Mouse (Mus musculus) CD4-positive naive resting alpha-beta T cell, adult 57 days (primary cell): ENCODE measurements around the gene Zfp46. TPM values are rescaled to one million over a fixed set of nuclear protein-coding genes. Genes with fewer than 3 reads are reported as not detected.

Experiments
- total RNA-seq: library from RNA; stranded (reverse); gene quantifications from one replicate; pipeline ENCODE4 v1.2.4, GENCODE M21; 2023

The Zfp46 gene
- 10.2 TPM for total RNA-seq

GRCm38 (mm10) chr4:136284455-136284854 is at the start of gene Zfp46:
Gene Zfp46, plus strand, starts transcription at chr4:136284683.

GRCm38 (mm10) chr4:136247729-136248463 is 36.6 kb upstream of the Zfp46 start, which contains the start of gene Tcea3:
Gene Tcea3, plus strand, starts transcription at chr4:136247729.

GRCm38 (mm10) chr4:136310229-136311041 is 26.0 kb downstream of the Zfp46 start, which contains the start of gene Hnrnpr:
Gene Hnrnpr, plus strand, starts transcription at chr4:136310942.

Other genes starting within 250 kb of the Zfp46 start
- gene Rpl11, start 231.3 kb upstream of the Zfp46 start, total RNA-seq: 1,119 TPM
- gene Id3, start 141.2 kb upstream of the Zfp46 start, total RNA-seq: 31.0 TPM
- 10.1 TPM for gene E2f2, start 112.3 kb upstream of the Zfp46 start, total RNA-seq
- 0.21 TPM for gene Asap3, start 78.3 kb upstream of the Zfp46 start, total RNA-seq
- gene Tcea3, start 37.0 kb upstream of the Zfp46 start, total RNA-seq: 0.62 TPM
- 122 TPM for gene Hnrnpr, start 26.3 kb downstream of the Zfp46 start, total RNA-seq
- gene Htr1d, start 138.8 kb downstream of the Zfp46 start, total RNA-seq: not detected
- gene 6030445D17Rik, start 177.6 kb downstream of the Zfp46 start, total RNA-seq: not detected
- 1.3 TPM for gene Luzp1, start 185.1 kb downstream of the Zfp46 start, total RNA-seq